Mouse (Mus musculus) left cerebral cortex, adult 18-20 months (tissue): ENCODE data around the gene Vmn2r54. TPM values are rescaled to one million over a fixed set of nuclear protein-coding genes. Genes with fewer than 3 reads are reported as not detected.
"Not testable (repeated sequence)": the region's sequence is repeated elsewhere in the genome, so short reads cannot be mapped to it uniquely, and the experiment has no call there.

Experiments used
- DNase-seq, 2 experiments: peaks; one replicate each; pipeline ENCODE4 v3.0.0; 2021 to 2022; ENCODE audit warnings: low spot score in 2 of 2, mixed read lengths in 1 of 2
- long read RNA-seq, 2 experiments: library from polyadenylated mRNA; stranded (forward); transcript quantifications; one replicate each; pipeline ENCODE4 v2.0.0; 2021
- total RNA-seq, 2 experiments: library from RNA; stranded (reverse); gene quantifications; 2 replicates each; pipeline ENCODE4 v1.2.3; 2021

The Vmn2r54 gene
- not detected for total RNA-seq
- long read RNA-seq, experiment 1 = 0 reads
- long read RNA-seq, experiment 2 = 0 reads

DNA sequence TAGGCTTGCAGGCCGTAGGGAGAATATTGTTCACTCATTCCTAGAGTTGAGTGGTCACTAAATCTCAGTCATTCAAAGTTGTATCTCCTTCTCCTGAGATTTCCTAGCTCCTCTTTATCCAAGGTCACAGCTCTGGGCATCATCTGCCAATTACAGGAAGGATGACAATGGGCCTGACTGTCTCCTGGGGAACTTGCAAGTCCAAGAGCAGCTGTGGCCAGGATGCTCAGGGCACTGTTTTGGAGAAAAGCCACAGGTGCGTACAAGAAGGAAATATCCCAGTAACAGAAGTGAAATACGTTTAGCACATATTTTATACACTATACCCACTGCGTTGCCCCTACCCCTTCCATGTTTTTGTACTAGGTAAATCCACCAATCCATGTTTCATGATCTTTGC lies at the start of gene Vmn2r54:
Gene Vmn2r54 (minus strand): TSS at position 101 of the 400 bp plus-strand sequence.
- DNase-seq = not testable (repeated sequence)

DNA sequence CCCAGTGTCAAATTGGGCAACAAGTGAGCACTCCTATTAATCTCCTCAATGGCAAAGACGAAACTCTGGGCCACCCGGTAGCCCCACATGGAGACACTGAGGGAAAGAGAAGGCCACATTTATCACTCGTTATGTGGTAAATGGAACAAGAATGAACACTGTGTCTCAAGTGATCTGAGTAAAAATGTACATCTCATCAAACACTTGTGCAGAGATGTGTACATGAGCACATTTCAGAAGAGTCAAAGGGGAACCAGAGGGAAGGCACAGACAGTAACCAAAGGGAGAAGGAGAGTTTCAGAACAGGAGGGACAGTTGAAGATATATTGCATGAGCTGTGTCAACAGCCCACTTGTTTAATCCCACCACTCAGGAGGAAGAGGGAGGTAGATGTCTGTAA lies 44.8 kb upstream of the Vmn2r54 start, which contains the start of gene Vmn2r55:
Gene Vmn2r55 (minus strand): TSS at position 101 of the 400 bp plus-strand sequence.
- DNase-seq = not testable (repeated sequence)

DNA sequence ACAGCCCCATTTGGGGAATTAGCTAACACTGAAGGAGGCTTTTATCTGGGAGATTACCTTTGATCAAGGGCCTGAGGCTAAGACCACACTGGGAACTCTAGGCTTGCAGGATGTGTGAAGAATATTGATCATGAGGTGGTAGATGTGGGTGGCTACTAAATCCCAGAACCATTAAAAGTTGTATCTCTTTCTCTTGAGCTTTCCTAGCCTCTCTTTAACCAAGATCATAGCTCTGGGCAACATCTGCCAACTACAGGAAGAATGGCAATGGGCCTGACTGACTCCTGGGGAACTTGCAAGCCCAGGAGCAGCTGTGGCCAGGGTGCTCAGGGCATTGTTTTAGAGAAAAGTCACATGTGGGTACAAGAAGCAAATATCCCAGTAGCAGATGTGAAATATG lies 31.4 kb downstream of the Vmn2r54 start, which contains the start of gene Vmn2r53:
Gene Vmn2r53 (minus strand): TSS at position 101 of the 400 bp plus-strand sequence.
- DNase-seq = no peak

Other genes with a start within 250 kb of the Vmn2r54 start
- gene Zfp551, start 217.6 kb downstream of the Vmn2r54 start, total RNA-seq = 10 to 100 TPM; 10.4 to 11.2 TPM
- gene Zfp606, start 162.0 kb downstream of the Vmn2r54 start, total RNA-seq = 10 to 100 TPM; 12.7 to 14.5 TPM
- not detected for gene 2900092C05Rik, start 127.8 kb downstream of the Vmn2r54 start, total RNA-seq
- under 1 TPM; 0.02 to 0.05 TPM for gene Vmn2r53, start 31.5 kb downstream of the Vmn2r54 start, total RNA-seq
- gene Vmn2r55, start 44.7 kb upstream of the Vmn2r54 start, total RNA-seq = not detected
- gene Vmn2r56, start 94.7 kb upstream of the Vmn2r54 start, total RNA-seq = not detected
- 10 to 100 TPM; 21.2 to 22.8 TPM for gene Zscan18, start 163.3 kb upstream of the Vmn2r54 start, total RNA-seq
- gene Zfp329, start 178.5 kb upstream of the Vmn2r54 start, total RNA-seq = 10 to 100 TPM; 20.7 to 25.6 TPM
- 10 to 100 TPM; 14.7 to 16.2 TPM for gene Zfp110, start 194.4 kb upstream of the Vmn2r54 start, total RNA-seq
- 1 to 10 TPM; 6.2 to 7.4 TPM for gene Zfp128, start 240.9 kb upstream of the Vmn2r54 start, total RNA-seq